Mouse (Mus musculus) stomach, postnatal 0 days (tissue): ENCODE measurements around the gene Aatf.

Source experiments
- CTCF ChIP-seq: IDR thresholded peaks from 2 replicates; pipeline ENCODE4 v1.5.1; 2016; ENCODE audit warnings: antibody characterized with exemption, low read depth, mild to moderate bottlenecking, moderate library complexity
- EP300 ChIP-seq: optimal IDR thresholded peaks from 2 replicates; pipeline ENCODE3; 2016; ENCODE audit warnings: antibody characterized with exemption

- TF ChIP-seq CTCF (no peak), EP300 (no peak)
Observed at GRCm38 (mm10) chr11:84529143-84529755, 15.9 kb upstream of the Aatf start.
